Mouse (Mus musculus) left cerebral cortex, adult 8-10 months (tissue): ENCODE results near the gene Tpd52l2. TPM values are rescaled to one million over a fixed set of nuclear protein-coding genes. Genes with fewer than 3 reads are reported as not detected.

Source experiments
- DNase-seq, 2 experiments: peaks; one replicate each; pipeline ENCODE4 v3.0.0; 2022; ENCODE audit warnings: low spot score in 2 of 2
- total RNA-seq, 4 experiments: library from RNA; stranded (reverse); gene quantifications; 2 replicates each; pipeline ENCODE4 v1.2.4; 2022

The Tpd52l2 gene
- total RNA-seq, 4 experiments from 2014 or later, result 71.5 to 81.3 (median 74.0) TPM

DNA sequence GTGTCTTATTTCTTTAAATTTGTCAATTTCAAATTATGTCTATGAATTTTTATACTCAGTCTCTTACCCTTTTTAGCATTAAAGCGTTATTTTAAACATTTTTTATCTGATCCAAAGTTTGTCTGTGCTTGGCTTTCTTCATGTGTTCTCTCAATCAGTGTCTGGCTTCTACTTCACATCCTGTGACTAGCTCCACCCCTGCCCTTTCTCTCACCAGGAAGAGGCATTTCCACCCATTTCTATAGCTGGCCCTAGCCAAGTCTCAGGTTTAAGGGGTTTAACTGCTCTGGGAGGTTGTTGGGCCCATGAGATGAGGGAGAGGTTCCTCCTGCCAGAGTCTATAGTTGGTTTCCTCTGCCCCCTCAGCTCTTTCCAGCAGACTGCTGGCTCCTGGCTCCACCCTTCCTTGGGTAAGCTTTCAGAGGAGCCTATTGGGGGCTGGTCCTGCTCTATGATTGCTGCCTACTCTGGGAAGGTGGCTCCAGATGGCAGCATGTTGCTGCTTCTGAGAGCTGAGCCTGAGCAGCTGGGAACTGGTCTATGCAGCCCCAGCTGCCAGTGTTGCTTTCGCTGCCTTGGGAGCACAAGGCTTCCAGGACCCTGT is 40.6 kb downstream of the Tpd52l2 start:
- DNase-seq, result peak; percentile 15 to 84

DNA sequence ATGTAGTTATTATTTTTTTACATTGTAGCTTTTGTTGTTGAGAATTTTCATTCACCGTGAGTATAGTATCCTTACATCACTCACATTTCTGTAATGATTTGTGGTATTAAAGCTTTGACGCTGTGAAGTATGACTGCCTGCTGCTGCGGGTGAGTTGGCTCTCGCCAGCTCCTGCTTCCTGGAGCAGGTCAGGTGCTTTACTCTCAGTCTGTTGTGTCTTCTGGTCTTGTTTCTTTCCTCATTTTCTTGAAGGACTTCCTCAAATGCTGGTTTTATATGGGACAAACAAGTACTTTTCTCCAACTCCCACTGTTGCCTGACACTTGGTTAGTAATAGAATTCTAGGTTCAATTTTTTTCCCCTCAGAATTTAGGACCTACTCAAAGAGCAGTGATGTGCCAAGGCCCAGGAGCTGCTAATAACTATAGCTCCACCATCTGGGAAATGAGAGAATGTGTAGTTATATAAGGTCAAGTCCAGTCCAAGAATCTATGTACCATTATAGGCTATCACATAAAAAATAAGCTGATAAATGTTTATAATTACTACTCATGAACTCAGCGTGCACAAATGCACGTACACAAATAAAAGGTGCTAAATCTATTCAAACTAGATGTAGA is 44.9 kb downstream of the Tpd52l2 start:
- DNase-seq, result no peak

DNA sequence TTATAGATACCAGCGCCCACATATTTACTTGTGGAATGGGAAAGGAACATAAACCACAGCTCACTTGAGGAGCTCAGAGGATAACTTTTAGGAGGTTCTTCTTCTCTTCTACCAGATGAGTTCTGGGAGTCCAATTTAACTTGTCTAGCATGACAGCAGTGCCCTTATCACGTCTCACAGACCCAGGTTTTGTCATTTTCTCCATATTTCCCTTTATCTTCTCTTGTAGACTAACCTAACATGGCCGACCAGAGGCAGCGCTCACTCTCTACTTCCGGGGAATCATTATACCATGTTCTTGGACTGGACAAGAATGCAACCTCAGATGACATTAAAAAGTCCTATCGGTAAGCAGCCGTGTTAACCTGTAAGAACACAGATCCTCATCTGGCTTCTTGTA is 49.2 kb downstream of the Tpd52l2 start:
- DNase-seq, result no peak

DNA sequence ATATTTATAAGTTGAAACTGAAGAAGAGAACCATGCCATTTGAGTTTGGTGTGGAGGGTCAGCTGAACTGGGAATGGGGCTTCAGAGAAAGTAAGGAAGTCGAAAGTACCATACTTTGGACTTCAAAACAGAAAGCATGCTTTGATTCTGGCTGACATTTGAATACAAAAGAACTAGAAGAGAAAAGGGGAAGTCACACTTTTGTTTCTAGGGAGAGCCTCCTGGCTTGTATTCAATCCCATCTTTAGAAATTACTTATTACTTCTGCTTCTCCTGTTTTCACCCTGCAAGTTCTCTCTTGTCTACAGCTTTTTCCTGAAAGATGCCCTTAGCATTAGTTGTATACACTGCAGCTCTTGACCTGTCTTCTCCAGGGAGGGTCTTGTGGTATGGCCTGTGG is 51.3 kb downstream of the Tpd52l2 start:
- DNase-seq, result no peak

DNA sequence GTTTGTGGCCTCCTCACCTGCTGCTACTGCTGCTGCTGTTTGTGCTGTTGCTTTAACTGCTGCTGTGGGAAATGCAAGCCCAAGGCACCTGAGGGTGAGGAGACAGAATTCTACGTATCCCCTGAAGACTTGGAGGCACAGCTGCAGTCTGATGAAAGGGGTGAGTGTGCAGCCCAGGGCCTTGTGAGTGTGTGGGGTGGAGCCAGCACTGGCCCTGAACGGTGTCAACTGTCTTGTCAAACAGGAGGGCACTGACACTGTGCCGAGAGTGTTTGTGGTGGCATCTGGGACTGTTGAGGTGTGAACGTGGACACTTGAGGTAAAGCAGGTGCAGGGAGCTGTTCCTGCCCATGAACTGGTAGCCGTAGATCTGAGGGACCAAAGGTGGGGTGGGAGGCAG is 51.7 kb downstream of the Tpd52l2 start:
- DNase-seq, result no peak

DNA sequence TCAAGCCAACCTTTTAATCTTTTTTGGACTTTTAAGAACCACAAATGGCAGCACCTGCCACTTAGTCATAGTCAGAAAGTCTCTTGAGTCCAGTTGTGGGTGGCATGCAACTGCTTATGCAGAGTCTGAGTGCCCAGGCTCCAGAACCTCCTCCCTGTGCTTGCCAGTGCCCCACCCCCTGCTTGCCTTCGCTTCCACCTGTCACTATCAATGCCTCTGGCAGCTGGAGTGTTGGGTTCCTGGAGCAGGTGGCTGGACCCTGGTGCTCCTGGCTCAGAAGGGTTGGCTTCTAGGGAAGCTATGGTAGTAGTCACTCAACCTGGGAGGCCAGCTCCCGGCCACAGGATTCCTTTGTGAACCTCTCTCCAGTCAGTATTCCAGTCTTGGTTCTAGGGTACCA is 53.3 kb downstream of the Tpd52l2 start:
- no peak for DNase-seq

DNA sequence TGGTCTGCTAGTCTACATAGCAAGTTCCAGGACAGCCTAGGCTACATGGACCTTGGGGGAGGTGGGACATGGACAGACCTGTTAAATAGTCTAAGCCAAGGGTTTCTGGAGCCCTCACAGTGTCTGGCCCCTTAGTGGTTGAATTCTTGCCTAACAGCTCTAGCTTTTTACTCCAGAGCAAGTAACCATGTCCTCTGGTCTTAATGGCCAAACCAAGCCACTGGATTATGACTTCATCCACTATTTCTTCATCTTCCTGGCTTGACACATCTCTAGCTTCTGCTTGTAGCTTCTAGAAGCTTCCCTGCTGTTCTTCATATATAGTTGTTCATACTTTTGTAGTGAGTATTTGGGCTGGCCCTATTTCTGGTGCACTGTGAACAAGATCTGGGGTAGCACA is 56.8 kb downstream of the Tpd52l2 start:
- no peak for DNase-seq

DNA sequence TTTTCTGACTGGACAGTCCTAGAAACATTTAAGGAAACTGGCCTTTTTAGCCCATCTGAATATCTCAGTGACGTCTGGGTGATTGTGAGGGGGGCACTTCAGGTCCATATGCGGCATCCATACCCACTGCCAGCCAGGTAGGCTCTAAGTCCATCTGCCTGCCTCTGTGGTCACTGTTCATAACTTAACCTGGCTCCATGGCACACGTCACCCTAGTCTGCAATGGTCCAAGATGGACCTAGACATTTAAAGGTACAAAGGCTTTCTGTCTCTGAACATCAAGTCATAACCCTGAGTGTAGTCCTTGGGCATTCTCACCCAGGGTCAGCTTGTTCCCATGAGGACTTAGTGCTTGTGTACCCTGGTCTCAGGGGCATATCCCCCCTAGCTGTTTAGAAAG is 70.4 kb downstream of the Tpd52l2 start:
- no peak for DNase-seq

Other genes starting within 250 kb of the Tpd52l2 start
- gene Gmeb2, start 209.1 kb upstream of the Tpd52l2 start, total RNA-seq, result 10 to 100 TPM; 20.0 to 24.2 (median 21.6) TPM
- gene Stmn3, start 182.6 kb upstream of the Tpd52l2 start, total RNA-seq, result 100 to 1,000 TPM; 608 to 681 (median 642) TPM
- gene Rtel1, start 177.4 kb upstream of the Tpd52l2 start, total RNA-seq, result 10 to 100 TPM; 28.9 to 35.7 (median 29.6) TPM
- gene Zgpat, start 132.2 kb upstream of the Tpd52l2 start, total RNA-seq, result 10 to 100 TPM; 52.9 to 68.4 (median 59.9) TPM
- gene Arfrp1, start 131.7 kb upstream of the Tpd52l2 start, total RNA-seq, result 10 to 100 TPM; 41.8 to 44.4 (median 43.9) TPM
- 10 to 100 TPM; 33.0 to 37.9 (median 34.9) TPM for gene Lime1, start 117.1 kb upstream of the Tpd52l2 start, total RNA-seq
- gene Zbtb46, start 37.7 kb upstream of the Tpd52l2 start, total RNA-seq, result 10 to 100 TPM; 10.9 to 11.9 (median 11.4) TPM
- not detected for gene Abhd16b, start 3.9 kb upstream of the Tpd52l2 start, total RNA-seq
- gene Dnajc5, start 23.3 kb downstream of the Tpd52l2 start, total RNA-seq, result 100 to 1,000 TPM; 277 to 310 (median 297) TPM
- gene Uckl1, start 87.8 kb downstream of the Tpd52l2 start, total RNA-seq, result 10 to 100 TPM; 53.5 to 80.6 (median 63.6) TPM
- gene Prpf6, start 94.7 kb downstream of the Tpd52l2 start, total RNA-seq, result 10 to 100 TPM; 54.0 to 60.9 (median 56.7) TPM
- gene Zfp512b, start 95.7 kb downstream of the Tpd52l2 start, total RNA-seq, result 10 to 100 TPM; 68.9 to 94.3 (median 77.1) TPM
- gene Samd10, start 102.1 kb downstream of the Tpd52l2 start, total RNA-seq, result 10 to 100 TPM; 19.6 to 22.3 (median 21.6) TPM
- 1 to 10 TPM in 1 of 4 experiments, under 1 TPM in 2, not detected in 1; 0.53 to 1.2 (median 0.62) TPM for gene Gm29797, start 159.9 kb downstream of the Tpd52l2 start, total RNA-seq
- gene Sox18, start 174.5 kb downstream of the Tpd52l2 start, total RNA-seq, result 10 to 100 TPM in 1 of 4 experiments, 1 to 10 TPM in 3; 5.8 to 11.8 (median 7.8) TPM
- 10 to 100 TPM; 64.2 to 70.0 (median 65.5) TPM for gene Tcea2, start 183.2 kb downstream of the Tpd52l2 start, total RNA-seq
- 10 to 100 TPM; 21.9 to 35.9 (median 26.8) TPM for gene Rgs19, start 196.8 kb downstream of the Tpd52l2 start, total RNA-seq
- gene Lkaaear1, start 201.3 kb downstream of the Tpd52l2 start, total RNA-seq, result not detected
- gene Oprl1, start 217.9 kb downstream of the Tpd52l2 start, total RNA-seq, result 10 to 100 TPM; 47.1 to 59.7 (median 55.7) TPM